Mouse (Mus musculus): ENCODE results near the gene Mrpl35. TPM values are rescaled to one million over a fixed set of nuclear protein-coding genes. Genes with fewer than 3 reads are reported as not detected.

Gene Mrpl35
- polyA plus RNA-seq, 1 experiment from 2014 or later, result 55.5 TPM

Other genes starting within 250 kb of the Mrpl35 start
- gene Kdm3a, start 194.0 kb downstream of the Mrpl35 start, polyA plus RNA-seq (2016; fragmentation: Nextera tagmentation; extraction: Ambion mirVana), result 62.3 and 67.8 TPM in 2 replicates
- gene Reep1, start 119.4 kb downstream of the Mrpl35 start, polyA plus RNA-seq (2016; fragmentation: Nextera tagmentation; extraction: Ambion mirVana), result 17.6 and 19.6 TPM in 2 replicates
- gene Immt, start 4.4 kb upstream of the Mrpl35 start, polyA plus RNA-seq (2016; fragmentation: Nextera tagmentation; extraction: Ambion mirVana), result 161 and 173 TPM in 2 replicates
- gene Ptcd3, start 81.8 kb upstream of the Mrpl35 start, polyA plus RNA-seq (2016; fragmentation: Nextera tagmentation; extraction: Ambion mirVana), result 122 and 126 TPM in 2 replicates
- 41.7 and 42.7 TPM in 2 replicates for gene Polr1a, start 82.1 kb upstream of the Mrpl35 start, polyA plus RNA-seq (2016; fragmentation: Nextera tagmentation; extraction: Ambion mirVana)